Mouse (Mus musculus) embryonic fibroblast, embryonic 13.5 days (primary cell): ENCODE data around the gene Prkcg.

Experiments used
- CTCF ChIP-seq: IDR thresholded peaks from 2 replicates; pipeline ENCODE4 v1.5.1; 2011; ENCODE audit warnings: mild to moderate bottlenecking, control low read depth, low read length, moderate library complexity, borderline replicate concordance; ENCODE audit not compliant: insufficient read depth
- POLR2A ChIP-seq: IDR thresholded peaks from 2 replicates; pipeline ENCODE4 v1.6.1; 2011; ENCODE audit warnings: low read depth, mild to moderate bottlenecking, control low read depth, low read length, moderate library complexity

GRCm38 (mm10) chr7:3354850-3355249, 65.9 kb downstream of the Prkcg start:
- TF ChIP-seq POLR2A (no peak), CTCF (no peak)
